Mouse (Mus musculus) cerebellum, postnatal 10 days (tissue): Measurements from ENCODE around the gene Sun1.

Experiments
- DNase-seq, 2 experiments: peaks; one replicate each; pipeline ENCODE4 v3.0.0; 2021; ENCODE audit warnings: mixed read lengths in 2 of 2

The Sun1 gene

DNA sequence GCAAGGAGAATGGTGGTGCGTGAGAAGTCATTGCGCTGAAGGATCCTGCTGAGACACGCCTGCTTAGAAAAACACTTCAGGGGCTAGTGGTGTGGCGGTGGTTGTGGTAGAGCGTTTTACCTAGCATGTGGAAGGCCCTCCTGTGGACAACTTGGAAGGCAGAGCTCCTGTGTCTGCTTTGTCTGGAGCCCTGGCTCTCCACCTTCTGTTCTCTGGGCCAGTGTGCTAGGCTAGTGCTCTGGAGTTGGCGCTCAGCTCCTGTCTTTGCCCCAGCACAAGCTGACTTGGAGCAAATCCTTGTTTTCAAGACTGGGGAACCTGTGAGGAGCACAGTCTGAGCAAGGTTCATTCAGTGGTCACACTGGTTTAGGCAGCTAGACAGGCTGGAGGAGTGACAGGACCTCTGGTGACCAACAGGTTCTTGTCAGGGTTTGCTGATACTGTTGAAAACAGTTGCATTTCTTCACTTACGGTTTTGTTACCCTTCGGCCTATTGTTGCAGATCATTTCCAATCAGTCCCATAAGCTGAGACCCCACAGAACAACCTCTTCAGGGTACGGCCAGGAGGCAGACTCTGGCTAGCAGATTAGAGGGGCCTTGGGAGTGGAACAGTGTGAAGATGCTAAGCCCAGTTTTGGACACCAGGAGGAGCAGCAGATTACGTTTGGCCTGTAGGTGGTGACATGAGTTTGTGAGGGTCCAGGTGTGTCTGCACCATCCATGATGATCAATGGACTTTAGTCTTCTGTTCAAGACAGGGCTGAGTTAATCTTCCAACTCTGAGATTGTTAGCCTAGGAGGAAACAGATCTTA lies 8.6 kb downstream of the Sun1 start:
- DNase-seq = peak; percentile 45 to 60

DNA sequence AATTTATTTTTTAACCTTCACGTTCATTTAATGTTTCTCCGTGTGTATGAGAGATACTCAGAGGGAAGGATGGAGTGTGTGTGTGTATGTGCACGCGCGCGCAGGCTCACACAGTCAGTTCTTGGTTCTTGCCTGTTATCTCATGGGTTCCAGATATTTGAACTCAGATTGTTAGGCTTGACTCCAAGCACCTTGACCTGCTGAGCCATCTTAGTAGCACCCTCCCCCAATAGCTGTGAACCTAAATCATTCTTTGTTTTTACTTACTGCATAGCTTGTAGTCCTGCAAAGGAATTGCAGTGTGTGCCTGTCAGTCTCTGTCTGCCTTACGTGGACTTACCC lies 9.2 kb downstream of the Sun1 start:
- DNase-seq = no peak

DNA sequence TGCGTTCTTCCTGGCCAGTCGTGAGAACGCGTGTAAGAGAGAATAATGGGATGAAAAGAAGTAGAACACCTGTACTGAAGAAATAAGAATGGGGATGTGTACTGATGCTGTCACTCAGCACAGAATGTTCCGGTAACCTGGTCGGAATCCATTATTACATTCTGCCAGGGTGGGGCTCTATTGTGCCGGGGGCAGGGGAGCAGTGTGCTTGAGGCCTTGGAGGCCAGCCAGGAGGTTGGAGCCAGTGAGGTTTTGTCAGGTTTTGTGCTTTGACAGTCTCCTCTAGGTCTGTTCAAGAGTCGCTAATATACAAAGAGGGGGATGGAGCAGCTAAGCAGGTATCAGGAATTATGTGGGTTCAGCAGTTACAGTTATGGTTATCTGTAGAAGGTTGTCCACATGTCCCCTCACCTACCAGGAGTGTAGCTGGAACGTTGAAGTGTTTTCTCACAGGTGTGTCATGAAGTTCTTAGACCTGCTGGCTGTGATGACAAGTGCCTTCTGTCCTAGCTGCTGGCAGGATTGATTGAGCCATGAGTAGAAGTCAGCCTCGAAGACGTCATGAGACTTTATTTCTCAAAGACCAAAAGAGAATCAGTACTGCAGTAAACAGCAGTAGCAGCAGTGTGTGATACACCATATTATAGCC lies 11.4 kb downstream of the Sun1 start:
- DNase-seq = peak; percentile 25 to 40

DNA sequence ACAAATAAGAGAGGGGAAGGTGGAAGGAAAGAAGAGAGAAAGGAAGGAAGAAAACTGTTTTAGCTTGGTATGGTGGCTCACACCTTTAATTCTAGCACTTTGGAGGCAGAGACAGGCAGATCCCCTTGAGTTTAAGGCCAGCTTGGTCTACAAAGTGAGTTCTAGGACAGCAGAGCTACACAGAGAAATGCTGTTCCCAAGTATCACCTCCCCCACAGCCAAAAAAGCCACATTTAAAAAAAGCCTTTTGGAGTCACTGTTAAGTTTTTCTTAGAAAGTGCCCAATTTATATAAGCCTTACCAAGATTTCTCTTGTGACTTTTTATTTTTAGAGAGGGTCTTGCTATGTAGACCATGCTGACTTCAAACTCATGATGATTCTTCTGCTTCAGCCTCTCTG lies 13.9 kb downstream of the Sun1 start:
- DNase-seq = no peak

DNA sequence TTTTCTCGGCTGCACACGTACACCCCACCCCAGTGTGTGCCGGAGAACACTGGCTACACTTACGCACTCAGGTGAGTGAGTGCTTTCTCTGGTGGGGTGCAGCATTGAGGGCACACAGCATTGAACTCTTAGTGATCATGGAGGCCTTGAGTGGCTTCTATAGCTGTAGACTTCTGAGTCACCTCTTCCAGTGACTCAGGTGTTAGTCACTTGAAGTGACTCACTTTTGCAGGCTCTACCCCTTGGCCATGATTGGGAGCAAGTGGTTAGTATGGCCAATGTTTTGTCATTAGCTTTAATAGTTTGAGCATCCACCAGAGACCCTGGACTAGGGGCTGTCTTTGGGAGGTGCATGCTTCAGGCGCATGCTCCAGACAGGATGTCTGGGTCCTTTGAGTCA lies 14.7 kb downstream of the Sun1 start:
- no peak for DNase-seq

DNA sequence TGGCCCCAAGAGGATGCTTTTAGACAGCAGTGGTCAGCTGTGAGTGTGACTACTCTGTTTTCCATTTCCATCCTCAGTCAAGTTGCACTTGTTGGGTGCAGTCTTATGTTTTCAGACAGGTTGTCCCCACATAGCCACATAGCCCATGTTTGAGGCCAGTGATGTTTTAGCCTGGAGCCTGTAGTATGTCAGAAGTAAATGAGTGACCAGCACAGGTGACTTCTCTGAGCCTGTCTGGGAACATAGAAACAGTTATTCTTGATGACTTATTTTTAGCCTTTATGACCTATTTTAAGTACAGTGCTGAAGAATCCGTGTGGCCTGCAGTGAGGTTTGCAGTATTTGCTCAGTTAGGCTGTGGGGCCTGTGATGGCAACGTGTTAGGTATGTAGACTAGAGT lies 15.7 kb downstream of the Sun1 start:
- no peak for DNase-seq

DNA sequence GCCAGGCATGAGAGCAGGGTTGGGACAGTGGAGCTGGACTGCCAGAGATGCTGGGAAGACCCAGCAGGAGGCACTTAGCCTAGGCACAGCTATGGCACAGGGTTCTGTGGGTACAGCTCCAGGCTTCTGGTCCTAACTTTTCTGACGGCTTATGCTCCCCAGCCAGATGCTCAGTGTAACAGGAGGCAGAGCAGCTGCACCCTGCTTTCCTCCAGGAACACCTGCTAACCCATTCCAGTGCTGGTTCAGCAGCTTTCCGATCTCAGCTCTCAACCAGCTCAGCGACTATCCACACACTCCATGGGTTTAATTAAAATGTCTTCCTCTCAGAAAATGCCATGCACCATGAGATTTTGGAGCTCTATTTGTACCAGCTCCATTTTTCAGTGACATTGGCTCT lies 16.3 kb downstream of the Sun1 start:
- no peak for DNase-seq

DNA sequence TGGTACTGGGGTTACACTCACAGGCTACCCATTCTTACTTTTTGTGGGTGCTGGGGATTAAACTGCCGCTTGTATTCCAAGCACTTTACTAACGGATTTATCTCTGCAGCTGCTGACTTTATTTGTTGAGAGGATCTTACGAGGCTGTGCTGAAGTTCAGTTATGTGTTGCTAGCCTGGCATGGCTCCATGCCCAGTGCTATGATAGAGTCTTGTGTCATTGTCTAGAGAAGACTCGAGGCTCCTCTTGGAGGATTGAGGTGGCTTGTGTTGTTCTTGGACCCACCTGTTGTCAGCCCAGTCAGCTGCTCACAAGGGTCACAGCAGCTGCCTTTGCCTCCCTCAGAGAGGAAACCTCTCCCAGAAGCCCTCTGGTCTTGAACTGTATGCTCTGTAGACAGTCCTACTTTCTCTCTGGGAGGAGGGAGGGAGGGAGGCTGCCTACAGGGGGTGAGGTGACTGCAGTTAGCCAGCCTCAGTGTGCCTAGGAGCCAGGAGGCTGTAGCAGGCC lies 19.6 kb downstream of the Sun1 start:
- no peak for DNase-seq

DNA sequence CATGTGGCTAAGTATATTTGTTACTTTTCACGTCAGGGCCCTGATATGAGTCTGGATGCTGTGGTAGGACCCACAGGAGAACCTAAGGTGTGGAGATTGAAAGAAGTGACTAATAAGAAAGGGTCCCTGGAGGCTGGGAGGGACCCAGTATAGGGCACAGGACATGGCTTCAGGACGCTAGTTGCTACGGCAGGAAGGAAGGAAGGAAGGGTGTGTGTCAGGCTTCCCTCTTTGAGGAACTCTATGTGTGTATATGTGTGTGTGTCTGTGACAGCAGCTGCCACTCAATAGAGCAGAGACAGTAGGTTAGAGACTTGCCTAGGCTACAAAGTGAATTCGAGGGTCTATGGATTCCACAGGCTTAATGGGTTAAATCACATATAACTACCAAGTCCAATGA lies 20.2 kb downstream of the Sun1 start:
- no peak for DNase-seq

DNA sequence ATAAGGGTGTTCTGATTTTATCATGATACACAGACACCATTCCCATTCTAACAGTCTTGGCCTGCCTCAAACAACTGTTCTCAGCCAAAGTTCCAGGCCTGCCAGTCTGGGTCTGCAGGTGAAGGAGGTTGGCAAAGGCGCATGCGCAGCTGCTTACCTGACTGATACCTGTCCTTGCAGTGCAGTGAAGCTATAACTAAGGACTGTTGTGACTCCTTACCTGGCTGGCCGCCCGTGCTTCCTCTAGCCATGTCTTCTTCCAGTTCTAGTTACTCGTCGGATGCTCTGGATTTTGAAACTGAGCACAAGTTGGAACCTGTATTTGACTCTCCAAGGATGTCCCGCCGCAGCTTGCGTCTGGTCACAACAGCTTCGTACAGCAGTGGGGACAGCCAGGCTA lies 22.9 kb downstream of the Sun1 start:
- no peak for DNase-seq

DNA sequence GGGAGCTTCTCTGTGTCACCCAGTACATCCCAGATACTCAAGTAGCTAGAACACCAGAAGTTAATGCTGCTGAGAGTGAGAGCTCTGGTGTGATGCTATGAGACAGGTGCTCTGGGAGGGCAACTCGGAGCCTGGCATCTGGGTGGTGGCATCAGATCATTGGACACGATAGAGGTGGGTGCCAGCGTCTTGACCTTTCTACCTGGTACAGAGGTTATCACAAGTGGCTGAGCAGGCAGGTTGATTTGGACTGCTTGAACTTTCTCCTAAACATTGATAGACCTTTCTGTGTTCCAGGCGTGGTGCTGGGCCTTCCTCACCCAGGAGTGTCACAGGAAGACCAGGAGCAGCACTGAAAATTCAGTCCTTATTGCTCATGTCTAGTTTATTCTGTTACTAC lies 26.8 kb downstream of the Sun1 start:
- DNase-seq = no peak

DNA sequence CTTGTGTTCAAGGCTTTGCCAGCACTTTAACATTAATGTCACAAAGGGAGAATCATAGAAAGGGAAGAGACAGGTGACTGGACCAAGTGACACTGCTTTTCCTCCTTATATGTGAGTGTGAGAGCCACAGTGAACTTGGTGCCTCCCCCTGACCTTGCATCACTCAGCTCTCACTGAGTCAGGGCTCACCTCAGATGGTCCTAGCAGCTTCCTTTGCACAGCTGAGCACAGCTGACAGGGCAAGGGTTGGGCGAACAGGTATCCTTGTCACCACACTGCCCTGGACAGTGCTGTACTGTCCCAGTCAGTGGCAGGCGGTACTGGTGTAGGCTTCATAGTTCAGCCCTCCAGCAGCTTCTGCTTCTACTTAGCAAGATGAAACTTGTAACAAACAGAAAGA lies 27.2 kb downstream of the Sun1 start:
- DNase-seq = no peak

DNA sequence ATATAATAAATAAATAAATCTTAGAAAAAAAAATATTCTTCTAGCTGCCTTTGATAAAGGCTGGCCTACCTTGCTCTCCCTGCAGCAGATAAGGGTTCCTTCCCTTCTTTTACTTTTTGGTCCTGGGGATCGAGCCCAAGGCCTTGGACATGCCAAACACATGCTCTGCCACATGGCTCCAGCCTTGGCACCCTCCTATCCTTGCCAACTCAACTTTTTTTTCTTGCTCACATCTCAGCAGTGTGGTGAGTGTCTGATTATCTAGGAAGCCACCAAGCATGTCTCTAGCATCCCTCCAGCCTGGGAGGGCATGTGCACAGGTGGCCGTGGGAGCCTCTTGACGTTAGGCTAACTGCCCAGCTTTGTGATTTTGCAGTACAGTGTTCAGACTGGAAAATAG lies 27.9 kb downstream of the Sun1 start:
- no peak for DNase-seq

DNA sequence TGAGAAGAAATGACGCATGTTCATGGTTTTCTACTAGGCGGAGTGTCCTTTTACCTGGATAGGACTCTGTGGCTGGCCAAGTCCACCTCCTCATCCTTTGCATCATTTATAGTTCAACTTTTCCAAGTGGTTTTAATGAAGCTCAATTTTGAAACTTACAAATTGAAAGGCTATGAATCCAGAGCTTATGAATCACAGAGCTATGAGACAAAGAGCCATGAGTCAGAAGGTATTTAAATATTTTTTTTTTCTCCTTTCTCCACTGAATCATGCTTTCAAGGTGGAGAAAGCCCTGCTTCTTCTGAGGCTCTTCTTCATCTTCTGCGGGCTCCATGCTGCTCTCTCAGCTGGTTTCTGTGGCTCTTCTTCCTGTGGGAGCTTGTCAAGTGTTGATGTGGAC lies 29.3 kb downstream of the Sun1 start:
- DNase-seq = no peak

DNA sequence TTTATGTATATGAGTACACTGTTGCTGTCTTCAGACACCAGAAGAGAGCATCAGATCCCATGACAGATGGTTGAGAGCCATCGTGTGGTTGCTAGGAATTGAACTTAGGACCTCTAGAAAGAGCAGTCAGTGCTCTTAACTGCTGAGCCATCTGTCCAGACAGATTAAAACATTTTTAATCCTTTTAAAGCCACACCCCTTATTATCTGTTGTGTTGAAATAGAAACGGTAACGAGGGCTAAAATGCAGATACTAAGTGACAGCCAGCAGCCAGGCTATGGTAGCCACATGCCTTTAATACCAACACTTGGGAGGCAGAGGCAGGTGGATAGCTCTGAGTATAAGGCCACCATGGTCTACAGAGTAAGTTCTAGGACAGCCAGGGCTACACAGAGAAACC lies 31.6 kb downstream of the Sun1 start:
- DNase-seq = no peak

DNA sequence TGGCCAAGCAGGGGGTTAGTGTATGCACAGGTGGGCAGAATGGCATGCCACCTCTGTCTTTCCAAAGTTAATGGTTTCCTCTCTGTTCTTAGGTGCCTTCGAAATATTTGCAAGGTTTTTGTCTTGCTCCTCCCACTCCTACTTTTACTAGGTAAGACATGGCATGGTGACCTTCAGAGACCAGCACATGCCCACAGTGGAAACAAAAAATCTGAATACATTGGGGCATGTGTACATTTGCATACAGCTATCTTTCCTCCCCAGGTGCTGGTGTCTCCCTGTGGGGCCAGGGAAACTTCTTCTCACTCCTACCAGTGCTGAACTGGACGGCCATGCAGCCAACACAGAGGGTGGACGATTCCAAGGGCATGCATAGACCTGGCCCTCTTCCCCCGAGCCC lies 34.0 kb downstream of the Sun1 start:
- DNase-seq = no peak

DNA sequence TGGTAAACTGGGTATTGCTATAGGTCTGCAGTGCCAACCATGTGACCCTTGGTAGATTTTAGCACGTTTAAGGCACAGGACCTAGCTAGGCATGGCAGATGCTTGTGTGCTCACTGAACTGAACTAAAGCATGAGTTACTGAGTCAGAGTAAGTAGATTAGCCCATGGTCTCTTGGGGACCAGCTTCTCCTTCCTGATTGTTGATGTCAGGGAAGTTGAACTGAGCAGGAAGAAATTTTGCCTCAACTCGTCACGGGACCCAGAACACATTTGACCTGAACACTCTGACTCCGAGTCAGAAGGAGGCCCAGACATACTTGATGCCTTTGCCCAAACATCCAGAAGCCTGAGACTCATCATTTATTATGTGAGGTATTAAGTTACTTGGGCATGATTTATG lies 37.0 kb downstream of the Sun1 start:
- DNase-seq = no peak

DNA sequence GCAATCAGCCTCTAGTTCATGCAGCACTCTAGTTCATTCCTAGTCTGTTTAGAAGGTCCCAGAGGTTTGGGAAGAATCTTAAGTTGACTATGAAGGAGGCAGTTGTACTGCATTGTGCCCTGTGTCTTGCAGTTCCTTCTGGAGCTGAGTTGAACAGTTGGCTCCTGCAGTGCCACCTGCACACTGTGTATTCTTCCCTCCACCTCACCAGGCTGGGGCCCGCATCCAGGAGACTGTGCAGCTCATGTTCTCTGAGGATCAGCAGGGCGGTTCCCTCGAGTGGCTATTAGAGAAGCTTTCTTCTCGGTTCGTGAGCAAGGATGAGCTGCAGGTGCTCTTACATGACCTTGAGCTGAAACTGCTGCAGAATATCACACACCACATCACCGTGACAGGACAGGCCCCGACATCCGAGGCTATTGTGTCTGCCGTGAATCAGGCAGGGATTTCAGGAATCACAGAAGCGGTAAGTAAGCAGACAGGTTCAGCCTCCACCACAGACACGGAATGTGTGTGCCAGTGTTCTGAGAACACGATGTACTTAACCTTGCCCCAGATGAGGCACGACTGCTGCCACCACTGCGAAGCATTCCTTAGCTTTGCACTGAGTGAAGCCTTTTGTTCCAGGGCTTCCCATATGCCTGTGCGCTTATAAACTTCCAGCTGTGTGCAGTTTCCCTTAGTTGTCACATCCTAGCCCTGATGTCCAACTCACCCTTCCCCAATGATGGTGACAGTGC lies 40.8 kb downstream of the Sun1 start:
- DNase-seq = no peak

DNA sequence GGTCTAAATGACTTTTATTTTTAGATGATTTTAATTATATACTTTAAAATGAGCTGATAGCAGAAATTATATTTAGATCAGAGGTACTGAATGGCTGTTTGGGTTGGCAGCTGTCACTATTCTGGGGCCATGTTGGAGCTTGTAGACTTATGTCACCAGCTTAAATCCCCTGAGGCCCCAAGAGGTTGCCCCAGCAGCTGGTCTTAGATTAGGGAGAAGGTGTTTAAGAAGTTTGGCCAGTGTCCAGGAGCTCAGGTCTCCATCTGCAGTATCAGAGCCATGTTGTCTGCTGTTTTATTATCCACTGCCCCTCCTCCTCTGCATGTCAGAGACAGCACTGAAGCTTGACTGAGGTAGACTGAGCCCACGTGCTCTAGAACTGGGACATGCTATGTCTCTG lies 42.9 kb downstream of the Sun1 start:
- peak in 1 of 2 experiments; percentile 34 for DNase-seq

DNA sequence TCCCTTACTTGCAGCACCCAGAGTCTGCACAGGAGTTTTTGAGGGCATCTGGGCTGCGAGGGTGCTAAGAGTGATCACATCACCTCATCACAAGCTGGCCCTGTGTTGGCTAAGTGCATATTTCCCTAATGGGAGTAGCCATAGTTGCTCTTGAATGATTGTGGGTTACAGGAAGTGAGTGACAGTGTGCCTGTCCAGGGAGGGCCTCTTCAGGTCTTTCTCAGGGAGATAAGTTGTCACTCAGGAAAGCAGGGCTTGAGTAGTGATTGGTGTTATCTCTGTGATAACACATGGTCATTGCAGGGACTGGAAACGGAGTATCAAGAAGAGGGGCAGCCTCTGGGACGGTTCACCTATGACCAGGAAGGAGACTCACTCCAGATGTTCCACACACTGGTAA lies 47.3 kb downstream of the Sun1 start:
- DNase-seq = no peak

DNA sequence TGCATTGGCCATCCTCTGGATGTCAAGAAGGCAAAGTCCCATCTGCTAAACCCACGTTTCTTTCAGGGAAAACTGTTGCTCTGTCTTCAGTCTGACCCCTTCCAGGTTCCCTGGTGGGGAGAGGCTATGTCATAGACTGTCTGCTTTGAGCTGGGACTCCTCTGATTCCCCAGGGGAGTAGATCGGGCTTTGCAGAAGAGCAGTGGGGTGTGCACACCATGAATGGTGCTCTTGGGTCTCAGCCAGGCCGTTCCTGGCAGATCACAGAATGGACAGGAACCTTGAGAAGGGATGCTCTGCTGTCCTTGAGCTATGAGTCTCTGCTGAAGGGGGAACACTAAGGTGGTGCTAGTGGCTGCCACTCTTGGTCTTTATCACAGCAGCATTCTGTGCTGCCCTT lies 48.4 kb downstream of the Sun1 start:
- peak in 1 of 2 experiments; percentile 25 for DNase-seq

DNA sequence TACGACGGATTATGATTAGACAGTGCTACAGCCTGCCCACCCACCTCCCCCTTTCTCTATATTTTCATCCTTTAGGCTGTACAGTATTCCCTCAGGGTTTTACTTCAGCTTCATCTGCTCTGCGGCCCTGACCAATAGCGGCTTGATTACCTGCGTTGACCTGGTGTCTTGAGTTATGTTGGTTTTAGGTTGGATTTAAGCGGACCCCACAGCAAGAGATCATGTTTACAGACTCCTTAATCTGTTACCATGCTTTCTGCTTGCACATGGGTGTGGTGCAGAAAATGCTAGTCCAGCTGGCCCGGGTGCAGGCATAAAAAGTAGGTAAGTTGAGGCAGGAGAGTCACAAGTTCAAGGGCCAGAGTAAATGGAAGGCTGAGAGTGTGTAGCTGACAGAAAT lies 50.8 kb downstream of the Sun1 start:
- DNase-seq = no peak

DNA sequence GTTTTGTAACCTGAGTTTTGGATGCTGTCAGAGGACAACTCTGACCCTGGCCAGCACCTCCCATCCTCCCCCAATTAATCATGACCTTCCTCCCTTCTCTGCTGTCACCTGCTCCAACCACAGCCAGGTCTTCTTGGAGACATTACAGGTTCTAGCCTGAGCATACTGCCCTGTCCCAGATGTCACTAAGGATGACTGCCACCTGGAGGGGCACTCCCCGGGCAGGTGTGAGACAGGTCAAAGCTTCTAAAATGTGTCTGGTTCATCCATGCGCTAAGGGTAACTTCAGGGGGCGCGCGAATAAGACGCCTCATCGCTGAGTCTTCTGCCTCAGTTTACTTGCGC lies 51.3 kb downstream of the Sun1 start:
- no peak for DNase-seq
